Mouse (Mus musculus) kidney, adult 2 months (tissue): ENCODE data around the gene Tspan1.

Source experiments
- CTCF ChIP-seq: fragments of 200-500 bp; conservative IDR thresholded peaks from 2 replicates; pipeline ENCODE4 v1.5.1; 2011; ENCODE audit warnings: low read depth, mild to moderate bottlenecking, control low read depth, low read length, moderate library complexity, mixed read lengths; ENCODE audit not compliant: insufficient read depth, insufficient read length
- POLR2A ChIP-seq: fragments of 200-500 bp; IDR thresholded peaks from one replicate; pipeline ENCODE4 v1.6.1; 2011; ENCODE audit warnings: low read depth, low read length, control low read depth

DNA sequence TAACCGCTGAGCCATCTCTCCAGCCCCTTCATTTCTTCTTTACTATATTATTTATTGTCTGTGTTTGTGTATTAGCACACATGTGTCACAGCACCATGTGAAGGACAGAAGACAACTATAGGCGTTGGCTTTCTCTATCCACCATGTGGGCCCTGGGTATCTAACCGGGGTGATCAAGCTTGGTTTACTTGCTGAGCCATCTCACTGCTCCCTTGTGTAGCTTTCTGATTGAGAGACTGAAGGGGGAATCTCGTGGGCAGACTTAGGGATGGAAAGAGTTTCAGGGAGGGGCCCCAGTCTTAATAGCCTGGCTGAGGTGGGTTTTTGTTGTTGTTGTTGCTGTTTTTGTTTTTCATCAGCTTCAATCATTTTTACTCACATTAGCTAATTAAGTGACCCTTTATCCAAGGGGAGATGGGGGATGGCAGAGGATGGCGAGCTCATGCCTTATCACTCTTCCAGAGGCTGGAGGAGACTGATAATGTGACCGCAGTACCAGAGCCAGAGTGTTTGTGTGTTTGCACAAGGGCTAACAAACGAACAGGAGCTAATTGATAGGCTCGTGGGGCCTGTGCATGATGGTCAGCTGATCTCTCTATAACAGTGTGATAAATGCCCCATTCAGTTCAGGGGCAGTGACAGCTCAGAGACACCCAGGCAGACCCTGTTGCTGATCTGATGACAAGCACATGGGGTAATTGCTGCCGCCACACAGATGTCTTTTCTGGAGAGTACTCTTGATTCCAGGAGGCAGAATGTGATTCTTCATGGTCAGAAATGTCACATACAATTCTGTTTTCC, 26.4 kb upstream of the Tspan1 start:
- TF ChIP-seq CTCF (no peak), POLR2A (no peak)
